Mouse (Mus musculus) embryo, embryonic 10 days (tissue): ENCODE results near the gene Adcy1.

ENCODE experiments used
- DNase-seq: peaks from one replicate; pipeline ENCODE4 v3.0.0-alpha.2; 2015; ENCODE audit warnings: low spot score

Gene Adcy1

DNA sequence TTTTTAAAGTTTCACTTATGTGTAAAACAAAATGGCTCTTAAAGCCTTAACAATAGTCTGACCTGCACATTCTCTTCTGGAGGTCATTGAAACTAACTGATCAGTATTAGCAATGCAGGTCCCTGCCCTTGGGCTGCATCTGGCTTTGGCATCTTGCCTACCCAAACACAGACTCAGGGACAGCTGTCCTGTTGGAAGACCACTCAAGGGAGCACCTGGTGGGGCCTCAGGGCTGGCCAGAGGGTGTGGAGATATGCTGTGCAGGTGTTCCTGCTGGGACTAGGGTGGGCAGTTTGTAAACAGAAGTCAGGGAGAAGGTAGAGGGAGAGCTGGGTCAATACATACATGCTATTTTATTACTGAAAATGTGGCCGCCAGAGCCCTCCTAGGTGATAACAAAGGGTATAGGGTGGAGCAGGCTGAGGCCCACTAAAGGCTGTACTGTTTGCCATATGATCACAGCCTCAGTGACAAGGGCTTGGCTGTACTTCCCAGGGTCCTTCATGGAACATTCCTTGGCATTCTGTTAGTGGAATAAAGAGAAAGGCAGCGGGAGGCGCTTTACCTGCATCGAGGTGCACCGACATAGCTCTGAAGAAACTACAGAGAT lies 73.1 kb downstream of the Adcy1 start:
- no peak for DNase-seq

DNA sequence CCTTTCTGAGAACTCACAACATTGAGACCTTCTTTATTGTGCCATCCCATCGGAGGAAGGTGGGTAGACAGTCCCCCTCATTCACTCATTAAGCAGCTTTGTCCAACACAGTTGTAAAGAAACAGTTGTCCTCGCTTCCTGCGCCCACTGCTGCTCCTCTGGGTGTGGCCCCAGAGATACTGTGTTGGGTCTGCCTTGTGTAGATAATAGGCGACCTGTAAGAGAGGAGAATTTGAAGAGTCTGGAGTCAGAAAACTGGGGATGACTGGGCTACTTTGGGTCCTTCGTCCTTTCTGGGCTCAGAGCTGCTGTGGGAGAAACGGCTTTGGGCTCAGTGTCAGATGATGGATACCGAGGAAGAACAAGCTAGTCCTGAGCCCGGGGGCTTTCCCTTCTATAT lies 75.1 kb downstream of the Adcy1 start:
- no peak for DNase-seq

DNA sequence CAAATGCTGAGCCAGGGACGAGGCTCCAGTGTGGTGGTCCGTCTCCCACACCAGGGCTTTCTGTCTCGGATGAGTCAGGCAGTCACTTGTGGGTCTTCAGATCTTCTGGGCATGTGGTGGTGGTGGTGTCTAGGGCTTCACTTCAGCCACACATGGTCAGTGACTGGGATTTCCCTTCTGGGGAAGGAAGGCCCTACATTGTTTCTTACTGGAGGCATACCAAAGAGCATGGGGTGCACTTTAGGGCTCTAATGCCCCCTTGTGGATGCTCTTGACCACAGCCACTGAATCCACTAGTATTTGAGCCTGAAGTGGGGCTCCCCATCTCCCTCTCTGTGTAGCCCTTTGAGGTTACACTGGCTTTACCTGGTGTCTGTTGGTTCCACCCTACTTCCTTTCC lies 77.2 kb downstream of the Adcy1 start:
- peak; percentile 68 for DNase-seq

DNA sequence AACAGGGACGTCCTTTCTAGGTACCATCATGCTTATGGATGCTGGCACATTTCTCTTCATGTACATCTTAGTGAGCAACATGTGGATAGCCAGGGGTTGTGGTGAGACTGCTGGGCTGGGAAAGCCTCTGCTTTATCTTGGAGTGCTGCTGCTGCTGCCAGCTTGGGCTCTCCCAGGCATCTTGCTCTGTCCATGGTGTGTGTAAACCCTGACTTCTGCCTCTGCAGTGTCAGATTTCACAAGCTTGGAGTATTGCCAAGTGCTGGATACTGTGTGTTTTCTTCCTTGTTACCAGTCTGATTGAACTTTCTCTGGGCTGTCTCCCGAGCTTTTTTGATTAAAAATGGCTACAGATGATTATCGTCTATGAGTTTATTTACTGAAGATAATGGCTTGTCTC lies 79.4 kb downstream of the Adcy1 start:
- DNase-seq: peak; percentile 51

DNA sequence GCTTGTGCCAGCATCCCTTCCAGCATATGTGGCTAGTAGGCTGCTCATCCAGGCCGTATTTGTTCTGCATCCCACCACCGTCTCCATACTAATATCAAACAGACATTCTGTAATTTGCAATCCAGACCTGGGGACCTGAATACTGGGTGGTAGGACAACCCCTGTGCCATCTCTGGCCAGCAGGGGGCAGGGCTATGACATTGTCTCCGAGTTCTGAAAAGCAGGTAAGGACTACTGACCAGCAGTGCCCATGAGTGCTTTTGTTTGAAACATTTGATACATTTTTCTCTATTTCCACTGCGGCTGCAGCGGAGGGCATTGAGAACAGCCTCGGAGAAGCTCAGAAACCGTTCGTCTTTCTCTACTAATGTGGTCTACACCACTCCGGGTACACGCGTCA lies 81.1 kb downstream of the Adcy1 start:
- DNase-seq: peak; percentile 35

DNA sequence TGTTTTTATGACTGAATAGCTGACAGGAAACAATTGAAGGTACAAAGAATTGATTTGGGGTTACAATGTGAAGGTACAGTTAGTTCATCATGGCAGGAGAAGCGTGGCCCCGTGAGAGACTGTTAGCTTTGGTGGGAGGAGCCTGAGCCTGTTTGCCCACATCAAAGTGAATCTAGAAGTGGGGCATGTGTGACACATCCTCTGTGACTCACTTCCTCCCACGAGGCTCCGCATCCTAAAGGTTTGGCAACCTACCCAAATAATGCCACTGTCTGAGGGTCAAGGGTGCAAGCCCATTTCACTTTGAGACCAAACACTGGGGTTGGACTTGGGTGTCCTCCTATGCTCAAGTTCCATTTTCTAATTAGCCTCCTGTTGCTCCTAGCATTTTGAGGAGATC lies 81.9 kb downstream of the Adcy1 start:
- no peak for DNase-seq

DNA sequence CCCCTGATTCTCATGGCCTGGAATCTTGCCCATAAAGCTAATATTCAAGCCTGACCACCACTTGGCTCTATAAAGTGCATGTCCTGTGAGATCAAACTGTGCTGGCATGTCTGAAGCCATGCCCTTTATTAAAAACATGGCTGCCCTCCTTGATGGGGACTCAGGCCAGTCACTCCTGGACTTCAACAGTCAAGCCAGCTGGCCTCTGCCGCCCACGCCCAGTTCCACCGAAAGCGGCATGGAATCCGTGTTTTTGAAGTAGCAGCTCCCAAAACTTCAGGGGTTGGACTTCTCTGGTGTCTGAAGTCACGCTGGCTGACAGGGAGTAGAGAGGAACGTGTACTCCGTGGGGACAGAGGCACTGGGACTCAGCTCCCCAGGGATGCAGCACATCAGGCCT lies 84.2 kb downstream of the Adcy1 start:
- DNase-seq: no peak

DNA sequence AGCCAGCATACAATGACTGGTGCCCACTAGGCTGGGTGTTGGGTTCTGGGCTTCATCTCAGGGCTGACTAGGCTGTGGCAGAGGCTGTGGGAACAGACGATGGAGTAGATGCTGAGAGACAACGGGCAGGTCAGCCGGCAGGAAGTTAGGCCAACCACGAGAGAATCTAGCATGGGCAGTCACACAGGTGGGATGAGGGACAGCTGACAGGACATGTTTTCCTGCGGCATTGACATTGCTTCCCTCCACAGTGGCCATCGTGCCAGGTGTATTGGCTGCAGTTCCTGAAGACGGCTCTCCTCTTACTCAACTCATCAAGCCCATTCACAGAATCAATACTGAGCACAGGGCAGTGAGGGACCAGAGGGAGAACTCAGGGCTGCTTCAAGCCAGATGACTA lies 84.7 kb downstream of the Adcy1 start:
- DNase-seq: no peak

DNA sequence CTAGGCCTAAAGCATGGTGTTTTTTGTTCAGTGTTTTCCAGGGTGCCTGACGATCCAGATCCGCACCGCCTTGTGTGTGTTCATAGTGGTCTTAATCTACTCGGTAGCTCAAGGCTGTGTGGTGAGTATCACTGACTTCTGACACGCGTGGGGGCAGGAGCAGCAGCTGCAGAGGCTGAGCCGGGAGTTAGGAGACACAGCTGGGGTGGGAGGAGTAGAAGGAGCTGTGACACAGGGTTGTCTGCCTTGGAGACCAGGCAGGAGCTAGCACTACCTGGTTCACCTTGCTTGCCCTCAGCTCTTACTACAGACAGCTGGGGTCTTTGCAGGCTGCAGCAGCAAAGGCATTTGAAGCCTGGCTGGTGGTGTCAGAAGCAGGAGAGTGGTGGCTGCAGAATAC lies 86.2 kb downstream of the Adcy1 start:
- no peak for DNase-seq

DNA sequence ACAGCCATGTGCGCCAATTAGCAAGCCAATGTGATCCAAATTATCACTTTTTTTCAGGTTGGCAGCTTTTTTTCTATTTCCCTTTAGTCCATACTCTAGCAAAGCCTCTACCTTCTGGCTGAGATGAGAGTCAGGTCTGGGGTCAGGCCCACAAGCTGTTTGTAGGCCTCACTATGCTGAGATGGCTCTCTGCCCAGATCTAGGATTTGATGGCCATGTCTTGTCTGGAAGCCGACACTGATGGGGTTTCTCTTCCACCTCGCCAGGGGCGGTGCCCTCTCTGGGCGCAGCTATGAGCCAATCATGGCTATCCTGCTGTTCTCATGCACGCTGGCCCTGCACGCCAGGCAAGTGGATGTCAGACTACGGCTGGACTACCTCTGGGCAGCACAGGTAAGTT lies 87.2 kb downstream of the Adcy1 start:
- DNase-seq: no peak

DNA sequence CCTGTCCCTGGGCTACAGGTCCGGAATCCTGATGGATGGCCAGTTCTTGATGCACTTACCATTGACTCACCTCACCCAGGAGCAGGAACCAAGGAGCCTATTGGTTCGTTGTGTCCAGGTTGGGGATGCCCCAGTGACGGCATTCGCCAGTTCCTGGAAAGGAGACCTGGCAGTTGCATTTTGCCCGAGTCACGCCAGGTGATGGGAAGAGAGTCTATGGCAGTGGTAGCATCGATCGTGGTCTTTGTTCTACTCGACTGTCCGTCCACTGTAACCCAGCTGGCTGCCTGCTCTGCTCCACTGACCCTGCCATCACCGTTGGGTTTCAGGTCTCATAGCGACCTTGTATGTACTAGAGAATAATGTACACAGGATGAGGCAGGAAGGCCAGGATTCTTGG lies 89.1 kb downstream of the Adcy1 start:
- no peak for DNase-seq

DNA sequence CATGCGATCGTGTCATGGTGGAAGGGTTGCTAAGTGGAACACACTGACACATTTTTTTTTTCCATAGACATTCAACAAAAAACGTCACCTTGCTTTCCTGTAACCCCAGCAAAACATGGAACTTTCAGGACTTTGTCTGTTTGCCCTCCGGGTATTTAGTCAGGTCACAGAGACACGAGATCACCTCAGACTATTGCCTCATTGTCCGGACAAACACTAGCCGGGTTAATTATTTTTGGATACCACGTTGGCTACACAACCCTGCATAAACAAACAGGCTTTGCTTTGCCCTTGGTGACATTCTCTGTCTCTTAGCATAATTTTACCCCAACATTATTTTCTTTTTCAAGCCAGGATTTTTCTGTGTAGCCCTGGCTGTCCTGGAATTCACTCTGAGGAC lies 89.8 kb downstream of the Adcy1 start:
- DNase-seq: no peak

DNA sequence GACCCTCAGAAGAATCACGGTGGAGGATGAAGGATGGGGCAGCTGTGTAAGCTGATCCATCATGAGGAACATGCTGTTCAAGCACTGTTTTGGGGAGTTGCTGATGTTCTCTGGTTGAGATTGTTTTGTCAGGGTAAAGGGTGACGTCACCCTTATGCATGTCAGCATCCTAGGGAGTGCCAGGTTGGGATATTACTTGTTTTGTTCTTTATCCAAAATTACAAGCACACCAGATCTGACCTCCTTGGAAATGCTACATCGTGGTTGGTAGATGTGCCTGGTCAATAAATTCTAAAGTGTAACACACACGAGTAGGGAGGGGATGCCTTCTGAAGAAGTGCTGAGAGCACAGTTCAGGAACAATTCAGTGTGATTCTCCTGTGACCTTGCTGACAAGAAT lies 93.1 kb downstream of the Adcy1 start:
- no peak for DNase-seq

DNA sequence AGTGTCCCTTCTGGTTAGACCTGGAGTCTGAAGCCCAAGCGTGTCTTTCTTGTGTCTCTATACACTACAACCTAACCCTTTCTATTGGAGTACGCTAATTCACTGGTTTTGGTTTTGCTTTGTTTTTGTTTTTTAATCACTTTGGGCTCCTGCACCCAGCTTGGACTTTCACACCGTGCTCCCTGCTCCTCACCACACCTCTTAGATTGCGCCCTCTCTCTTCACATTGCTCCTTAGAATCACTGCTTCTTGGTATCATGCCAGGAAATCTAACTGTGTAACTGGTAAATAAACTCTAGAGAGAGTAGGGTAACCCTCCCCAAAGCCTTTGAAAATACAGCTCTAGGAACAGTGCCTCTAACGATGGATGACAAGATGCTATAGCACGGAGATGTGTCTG lies 94.9 kb downstream of the Adcy1 start:
- DNase-seq: no peak

DNA sequence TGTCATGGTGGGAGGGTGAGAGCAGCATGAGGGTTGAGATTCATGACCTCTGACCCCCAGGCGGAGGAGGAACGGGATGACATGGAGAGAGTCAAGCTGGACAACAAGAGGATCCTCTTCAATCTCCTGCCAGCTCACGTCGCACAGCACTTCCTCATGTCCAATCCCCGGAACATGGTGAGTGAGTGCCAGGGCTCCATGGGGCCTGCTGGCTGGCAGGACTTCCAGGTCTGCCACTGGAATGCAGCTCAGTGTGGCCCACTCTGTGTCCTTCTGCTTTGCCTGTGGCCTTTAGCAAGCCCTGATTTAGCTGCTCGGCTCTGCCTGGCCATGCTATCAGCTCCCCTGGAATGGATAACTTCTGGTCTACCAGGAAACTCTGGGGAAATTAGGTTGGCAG lies 96.9 kb downstream of the Adcy1 start:
- DNase-seq: no peak

DNA sequence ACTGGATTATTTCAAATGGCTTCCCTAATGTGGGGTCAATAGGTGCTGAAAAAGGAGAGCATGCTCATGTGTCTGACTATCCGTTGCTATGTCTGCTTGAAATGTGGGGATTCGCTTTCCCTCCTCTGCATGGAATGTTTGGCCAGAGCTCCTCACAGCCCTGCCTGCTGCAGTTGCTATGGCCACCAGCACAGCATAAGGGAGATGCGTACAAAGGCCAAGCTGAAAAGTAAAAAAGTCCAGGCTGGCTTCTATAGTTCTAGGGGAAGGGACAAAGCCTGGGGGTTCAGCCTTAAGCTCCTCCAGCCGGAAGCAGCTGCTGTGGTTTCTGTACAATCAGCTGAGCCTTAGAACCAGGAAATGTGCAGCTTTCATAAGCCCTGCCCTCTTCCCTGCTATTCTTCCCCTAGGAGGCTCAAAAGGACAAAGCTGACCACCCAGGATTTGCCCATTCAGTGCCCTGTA lies 97.4 kb downstream of the Adcy1 start:
- peak; percentile 39 for DNase-seq

DNA sequence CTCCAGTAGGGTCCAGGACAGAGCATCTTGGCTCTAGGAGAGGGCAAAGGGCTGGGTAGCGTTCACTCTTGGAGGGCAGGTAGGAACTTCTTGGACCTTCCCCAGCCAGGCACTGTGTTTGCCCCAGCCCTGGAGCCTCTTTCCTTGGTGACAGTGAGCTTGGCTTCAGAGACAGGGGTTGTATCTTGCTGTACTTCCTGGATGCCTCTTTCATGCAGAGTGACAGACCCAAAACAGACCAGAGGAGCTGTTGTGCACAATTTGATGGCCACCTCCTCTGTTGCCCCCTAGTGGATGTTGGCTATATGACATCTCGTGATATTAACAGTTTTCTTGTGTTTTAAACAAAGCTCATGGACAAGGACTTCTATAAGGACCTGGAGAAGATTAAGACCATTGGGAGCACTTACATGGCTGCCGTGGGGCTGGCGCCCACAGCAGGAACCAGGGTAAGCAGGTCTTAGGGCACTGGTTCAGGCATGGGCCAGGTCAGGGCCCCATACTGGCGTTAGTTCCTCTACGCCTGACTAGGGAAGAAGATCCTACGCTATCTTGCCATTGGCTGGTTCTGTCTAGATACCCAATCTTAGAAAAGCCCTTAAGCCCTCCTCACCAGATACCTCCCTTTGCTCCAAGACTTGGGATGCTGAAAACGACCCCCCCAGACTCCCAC lies 98.3 kb downstream of the Adcy1 start:
- peak; percentile 74 for DNase-seq

DNA sequence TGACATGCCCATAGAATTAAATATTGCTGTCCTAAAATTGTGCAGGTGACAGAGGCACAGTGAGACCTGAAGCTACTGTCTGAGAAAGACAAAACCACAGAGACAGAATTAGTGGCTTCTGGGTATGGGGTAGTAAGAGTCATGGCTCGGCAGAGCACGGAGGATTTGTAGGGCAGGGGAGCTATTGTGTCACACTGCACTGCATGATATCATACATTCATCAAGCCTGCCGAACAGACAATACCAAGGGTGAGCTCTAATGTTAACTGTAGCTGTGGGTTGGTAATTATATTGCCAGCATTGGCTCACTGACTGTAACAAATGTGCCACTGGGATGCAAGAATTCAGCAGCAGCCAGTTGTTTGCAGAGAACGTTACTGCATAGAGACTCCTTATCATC lies 101.1 kb downstream of the Adcy1 start:
- DNase-seq: no peak

DNA sequence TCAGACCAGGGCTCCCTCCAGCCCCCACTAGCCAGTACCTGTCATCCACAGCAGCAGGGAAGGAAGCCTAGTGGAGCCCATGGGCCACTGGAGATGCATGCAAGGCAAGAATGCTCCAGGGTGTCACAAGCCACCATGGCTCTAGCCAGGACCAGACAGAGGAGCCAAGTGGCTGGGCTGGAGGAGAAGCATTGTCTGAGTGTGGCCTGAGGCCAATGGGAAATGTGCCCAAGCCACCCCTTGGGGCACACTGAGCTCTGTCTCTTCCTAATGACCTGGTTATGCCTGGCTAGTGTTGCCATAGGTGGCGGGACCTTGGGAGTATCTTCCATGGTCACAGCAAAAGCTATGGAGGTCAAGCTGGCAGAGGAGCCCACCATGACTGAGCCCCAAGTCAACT lies 106.4 kb downstream of the Adcy1 start:
- DNase-seq: no peak

DNA sequence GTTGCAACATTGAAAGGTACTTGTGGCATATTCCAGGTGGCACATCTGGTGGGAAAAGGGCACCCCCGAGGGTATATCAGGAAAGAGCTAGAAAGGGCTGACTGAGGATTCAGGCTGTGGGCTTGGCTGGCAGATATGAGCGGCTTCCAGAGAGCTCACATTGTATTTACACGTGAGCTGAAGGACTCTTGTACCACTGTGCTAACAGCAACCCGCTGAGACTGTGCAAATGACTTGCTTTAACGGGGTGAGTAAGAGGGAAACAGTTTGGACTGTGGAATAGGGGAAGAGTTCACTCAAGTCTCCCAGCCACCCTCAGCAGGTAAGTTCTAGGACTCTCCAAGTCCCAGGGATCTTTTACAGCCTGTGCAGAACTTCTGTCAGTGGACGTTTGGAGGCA lies 110.4 kb downstream of the Adcy1 start:
- DNase-seq: no peak

DNA sequence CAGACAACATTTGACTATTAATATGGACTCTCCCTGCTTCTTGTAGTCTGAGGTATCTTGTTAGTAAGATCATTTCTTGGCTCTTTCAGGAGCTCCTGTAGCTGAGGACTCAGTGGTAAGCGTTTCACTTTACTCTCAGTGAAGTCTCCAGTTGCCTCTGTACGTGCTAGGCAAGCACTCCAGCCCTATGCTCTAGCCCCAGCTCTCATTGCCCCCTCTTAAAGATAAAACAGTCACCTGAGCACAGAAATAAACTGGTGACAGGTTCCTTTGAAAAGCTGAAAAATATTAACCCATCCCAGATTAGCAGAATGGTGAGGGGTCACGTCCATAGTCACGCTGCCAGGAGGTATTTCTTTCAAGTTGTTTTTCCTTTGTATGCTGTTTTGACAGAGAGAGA lies 115.4 kb downstream of the Adcy1 start:
- no peak for DNase-seq

DNA sequence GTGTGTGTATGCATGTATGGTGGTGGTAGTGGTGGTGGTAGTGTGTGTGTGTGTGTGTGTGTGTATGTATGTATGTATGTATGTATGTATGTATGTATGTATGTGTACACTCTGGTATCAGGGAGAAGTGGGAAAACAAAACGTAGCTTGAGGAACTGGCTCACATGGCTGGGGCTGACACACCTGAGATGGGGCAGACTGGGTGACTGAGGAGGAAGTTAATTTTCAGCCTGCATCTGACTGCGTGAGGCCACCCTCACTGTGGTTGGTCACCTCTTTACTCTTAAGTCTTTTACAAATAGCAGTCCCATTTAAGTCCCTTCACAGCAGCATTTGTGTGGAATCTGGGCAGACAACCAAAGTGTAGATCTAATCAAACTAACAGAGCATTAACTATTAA lies 116.0 kb downstream of the Adcy1 start:
- DNase-seq: no peak

DNA sequence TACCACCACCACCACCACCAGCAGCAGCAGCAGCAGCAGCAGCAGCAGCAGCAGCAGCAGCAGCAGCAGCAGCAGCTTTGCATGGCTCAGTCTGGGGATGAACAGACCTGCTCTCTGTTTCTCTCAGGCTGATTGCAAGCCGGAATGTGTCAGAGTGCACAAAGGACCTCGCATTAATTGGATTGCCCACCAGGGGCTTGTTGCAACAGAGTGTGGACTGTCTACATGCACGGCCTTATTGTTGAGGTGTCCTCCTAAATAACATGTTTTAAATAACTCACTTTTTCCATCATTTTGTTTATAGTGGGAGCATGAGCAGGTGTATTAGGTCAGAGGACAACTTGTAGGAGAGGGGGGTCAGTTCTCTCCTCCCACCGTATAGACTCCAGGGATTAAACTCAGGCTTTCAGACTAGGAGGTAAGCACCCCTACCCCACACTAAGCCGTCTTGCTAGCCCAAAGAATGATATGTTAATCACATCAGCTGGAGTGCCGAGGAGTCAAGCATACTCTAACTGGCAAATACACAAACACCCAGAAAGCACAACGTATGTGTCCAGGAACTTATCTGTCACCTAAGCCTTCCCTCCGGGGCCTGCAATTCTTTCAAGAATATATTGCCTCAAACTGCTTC lies 119.2 kb downstream of the Adcy1 start:
- DNase-seq: peak; percentile 39

DNA sequence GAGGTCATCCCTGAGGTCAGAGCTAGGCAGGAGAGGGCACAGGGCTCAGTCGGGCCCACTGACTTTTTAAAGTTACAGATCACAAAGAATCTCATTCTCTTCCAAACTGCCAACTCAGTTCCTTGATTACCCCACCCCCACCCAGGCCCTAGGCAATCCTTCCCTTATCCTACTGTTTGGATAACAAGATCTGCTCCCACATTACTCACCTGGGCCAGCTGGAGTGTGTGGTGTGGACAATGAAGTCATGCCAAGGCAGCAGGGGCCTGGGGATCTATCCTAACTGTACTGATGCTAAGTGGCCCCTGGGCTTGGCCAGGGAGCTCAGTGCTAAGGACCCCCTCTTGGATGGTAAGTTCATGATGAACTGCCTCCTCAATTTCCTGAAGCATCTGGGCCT lies 121.1 kb downstream of the Adcy1 start:
- DNase-seq: no peak
